Mouse (Mus musculus): ENCODE measurements around the gene Ttll5. TPM values are rescaled to one million over a fixed set of nuclear protein-coding genes. Genes with fewer than 3 reads are reported as not detected.

Gene Ttll5
- polyA plus RNA-seq, 1 experiment from 2014 or later = 15.5 TPM

DNA sequence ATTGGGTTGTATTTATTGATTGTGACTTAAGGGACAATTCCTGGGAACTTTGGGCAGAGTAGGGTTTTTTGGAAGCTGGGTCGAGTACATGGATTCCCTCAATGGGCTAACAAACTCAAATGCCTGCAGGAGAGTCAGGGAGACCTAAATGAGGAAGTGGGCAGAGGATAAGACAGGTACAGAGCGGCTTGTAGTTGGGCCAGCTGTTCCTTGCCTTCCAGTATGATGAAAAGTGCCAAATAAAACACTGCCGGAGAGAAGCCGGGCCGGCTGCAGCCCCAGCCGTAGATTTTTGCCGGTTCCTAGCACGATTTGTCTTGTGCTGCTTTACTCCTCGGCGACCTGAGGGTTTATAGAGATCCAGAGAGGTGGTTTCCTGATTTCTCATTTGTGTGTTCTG is 104.1 kb downstream of the Ttll5 start:
- H3K9ac ChIP-seq (ENCODE audit: low read length) = no peak overlapping the region
- no peaks in the 10 kb centered on the region for H3K9me3 ChIP-seq (replicated peaks; ENCODE audit: control insufficient read depth, low read length)
- no peak overlapping the region for H3K27ac ChIP-seq (ENCODE audit: low read depth, low read length)
- peaks cover 30% of the 10 kb centered on the region for H3K36me3 ChIP-seq (ENCODE audit: control insufficient read depth, insufficient read depth, low read length)
- H3K4me2 ChIP-seq (ENCODE audit: low read length) = no peak overlapping the region
- no peak for DNase-seq (ENCODE audit: low spot score)
- H3K4me3 ChIP-seq (ENCODE audit: low read depth, low read length) = no peak overlapping the region
- H3K4me1 ChIP-seq (ENCODE audit: control insufficient read depth, insufficient read depth, low read length) = no peaks in the 10 kb centered on the region
- H3K27me3 ChIP-seq (replicated peaks; ENCODE audit: control insufficient read depth, insufficient read depth, low read length) = no peaks in the 10 kb centered on the region
- WGBS = 94% methylated on average over 10 of the region's 10 CpGs
- ATAC-seq = no peak

DNA sequence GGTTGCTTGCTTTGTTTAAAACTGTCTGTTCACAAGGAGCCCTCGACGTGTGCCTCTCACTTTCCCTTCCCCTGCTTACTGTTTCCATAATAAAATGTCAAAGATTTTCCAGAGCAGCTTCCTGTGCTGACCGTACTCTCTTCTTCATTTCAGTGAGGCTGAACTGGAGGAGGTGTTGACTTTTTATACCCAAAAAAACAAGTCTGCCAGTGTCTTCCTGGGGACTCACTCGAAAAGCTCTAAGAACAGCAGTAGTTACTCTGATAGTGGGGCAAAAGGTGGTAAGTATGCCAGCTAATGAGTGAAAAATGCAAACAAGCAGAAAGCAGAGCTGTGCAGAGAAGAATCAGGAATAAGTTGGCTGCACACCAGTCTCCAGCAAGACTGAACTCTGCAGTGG is 105.3 kb downstream of the Ttll5 start:
- Histone ChIP-seq H3K4me3 (ENCODE audit: low read depth, low read length) (no peak overlapping the region), H3K27ac (ENCODE audit: low read depth, low read length) (no peak overlapping the region), H3K4me1 (ENCODE audit: control insufficient read depth, insufficient read depth, low read length) (no peaks in the 10 kb centered on the region), H3K9me3 (replicated peaks; ENCODE audit: control insufficient read depth, low read length) (no peaks in the 10 kb centered on the region), H3K36me3 (ENCODE audit: control insufficient read depth, insufficient read depth, low read length) (peaks cover 35% of the 10 kb centered on the region), H3K27me3 (replicated peaks; ENCODE audit: control insufficient read depth, insufficient read depth, low read length) (no peaks in the 10 kb centered on the region), H3K4me2 (ENCODE audit: low read length) (no peak overlapping the region), H3K9ac (ENCODE audit: low read length) (no peak overlapping the region)
- DNase-seq (ENCODE audit: low spot score) (no peak), ATAC-seq (no peak)
- 67% methylated on average over 4 of the region's 4 CpGs for WGBS

DNA sequence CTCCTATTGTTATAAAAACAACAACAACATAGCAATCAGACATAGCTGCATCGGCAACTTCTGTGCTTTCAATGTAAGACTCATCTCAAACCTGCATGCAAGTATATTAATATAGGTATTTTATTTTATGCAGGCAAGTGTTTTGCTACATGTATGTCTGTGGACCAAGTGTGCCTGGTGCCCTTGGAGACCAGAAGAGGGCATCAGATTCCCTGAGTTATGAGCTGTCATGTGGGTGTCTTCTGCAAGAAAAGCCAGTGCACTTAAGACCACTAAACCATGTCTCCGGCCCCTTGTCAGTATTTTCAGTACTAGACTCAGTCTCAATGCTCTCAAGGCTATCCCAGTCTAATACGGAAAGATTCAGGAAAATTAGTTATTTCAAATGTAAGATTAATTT is 106.3 kb downstream of the Ttll5 start:
- no peaks in the 10 kb centered on the region for H3K9me3 ChIP-seq (replicated peaks; ENCODE audit: control insufficient read depth, low read length)
- no peaks in the 10 kb centered on the region for H3K27me3 ChIP-seq (replicated peaks; ENCODE audit: control insufficient read depth, insufficient read depth, low read length)
- no peak overlapping the region for H3K4me3 ChIP-seq (ENCODE audit: low read depth, low read length)
- H3K36me3 ChIP-seq (ENCODE audit: control insufficient read depth, insufficient read depth, low read length) = peaks cover 30% of the 10 kb centered on the region
- H3K4me1 ChIP-seq (ENCODE audit: control insufficient read depth, insufficient read depth, low read length) = no peaks in the 10 kb centered on the region
- no peak overlapping the region for H3K9ac ChIP-seq (ENCODE audit: low read length)
- DNase-seq (ENCODE audit: low spot score) = peak; percentile 6
- 83% methylated on average over 3 of the region's 3 CpGs for WGBS
- H3K4me2 ChIP-seq (ENCODE audit: low read length) = no peak overlapping the region
- no peak for ATAC-seq
- no peak overlapping the region for H3K27ac ChIP-seq (ENCODE audit: low read depth, low read length)

DNA sequence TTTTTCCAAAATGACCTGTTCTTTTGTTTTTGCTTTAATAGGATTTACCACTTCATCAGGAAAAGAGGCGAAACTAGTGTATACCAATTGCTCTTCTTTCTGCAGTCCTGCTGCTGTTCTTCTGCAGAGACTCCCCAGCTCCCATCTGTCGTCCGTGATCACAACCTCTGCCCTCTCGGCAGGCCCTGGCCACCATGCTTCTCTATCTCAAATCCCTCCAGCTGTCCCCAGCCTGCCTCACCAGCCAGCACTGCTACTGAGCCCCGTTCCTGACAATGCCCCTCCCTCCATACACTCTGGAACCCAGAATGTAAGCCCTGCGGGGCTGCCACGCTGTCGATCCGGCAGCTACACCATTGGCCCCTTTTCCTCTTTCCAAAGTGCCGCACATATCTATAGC is 108.8 kb downstream of the Ttll5 start:
- H3K4me3 ChIP-seq (ENCODE audit: low read depth, low read length) = no peak overlapping the region
- no peaks in the 10 kb centered on the region for H3K27me3 ChIP-seq (replicated peaks; ENCODE audit: control insufficient read depth, insufficient read depth, low read length)
- no peak overlapping the region for H3K27ac ChIP-seq (ENCODE audit: low read depth, low read length)
- no peak overlapping the region for H3K9ac ChIP-seq (ENCODE audit: low read length)
- H3K9me3 ChIP-seq (replicated peaks; ENCODE audit: control insufficient read depth, low read length) = no peaks in the 10 kb centered on the region
- no peaks in the 10 kb centered on the region for H3K4me1 ChIP-seq (ENCODE audit: control insufficient read depth, insufficient read depth, low read length)
- WGBS = 83% methylated on average over 10 of the region's 10 CpGs
- no peak overlapping the region for H3K4me2 ChIP-seq (ENCODE audit: low read length)
- DNase-seq (ENCODE audit: low spot score) = no peak
- peaks cover 21% of the 10 kb centered on the region for H3K36me3 ChIP-seq (ENCODE audit: control insufficient read depth, insufficient read depth, low read length)
- no peak for ATAC-seq

DNA sequence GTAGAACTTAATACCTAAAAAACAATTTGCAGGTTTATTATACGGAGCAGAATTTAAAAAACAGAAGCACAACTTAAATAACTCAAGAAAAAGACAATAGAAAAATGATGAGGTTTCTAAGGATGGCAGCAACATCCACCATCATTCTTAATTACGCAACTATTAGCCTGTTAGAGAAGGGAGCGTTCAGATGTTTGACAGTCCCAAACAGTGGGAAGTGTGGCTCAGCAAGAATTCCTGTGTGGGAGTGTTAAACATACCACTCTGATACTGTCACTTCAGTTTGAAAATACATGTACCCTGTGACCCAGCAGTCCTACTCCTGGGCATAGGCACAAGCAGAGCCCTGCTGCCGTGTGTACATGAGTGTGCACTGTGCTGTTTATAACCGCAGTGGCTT is 112.9 kb downstream of the Ttll5 start:
- ATAC-seq (no peak), DNase-seq (ENCODE audit: low spot score) (no peak)
- Histone ChIP-seq H3K9ac (ENCODE audit: low read length) (no peak overlapping the region), H3K27ac (ENCODE audit: low read depth, low read length) (no peak overlapping the region), H3K4me2 (ENCODE audit: low read length) (no peak overlapping the region), H3K27me3 (replicated peaks; ENCODE audit: control insufficient read depth, insufficient read depth, low read length) (no peaks in the 10 kb centered on the region), H3K9me3 (replicated peaks; ENCODE audit: control insufficient read depth, low read length) (no peaks in the 10 kb centered on the region), H3K36me3 (ENCODE audit: control insufficient read depth, insufficient read depth, low read length) (peaks cover 14% of the 10 kb centered on the region), H3K4me3 (ENCODE audit: low read depth, low read length) (no peak overlapping the region), H3K4me1 (ENCODE audit: control insufficient read depth, insufficient read depth, low read length) (no peaks in the 10 kb centered on the region)
- WGBS = 96% methylated on average over 5 of the region's 5 CpGs

DNA sequence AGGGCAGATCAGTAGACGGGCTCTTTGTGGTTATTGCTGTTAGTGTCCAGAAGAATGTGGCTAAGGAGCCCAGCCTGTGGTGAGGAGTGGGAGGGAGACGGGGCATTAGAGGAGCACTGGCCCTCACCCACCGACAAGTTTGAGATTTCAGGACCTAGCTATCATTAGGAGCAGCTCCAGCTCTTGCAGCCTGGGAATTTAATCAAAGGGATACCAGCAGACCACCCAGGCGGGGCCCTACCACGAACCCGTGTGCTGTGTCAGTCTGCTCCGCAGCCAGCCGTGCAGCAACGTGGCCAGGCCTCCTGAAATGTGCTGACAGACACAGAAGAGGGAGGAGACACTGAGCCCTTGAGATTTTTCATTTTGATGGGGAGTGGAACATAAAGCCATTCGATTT is 119.0 kb downstream of the Ttll5 start:
- H3K4me1 ChIP-seq (ENCODE audit: control insufficient read depth, insufficient read depth, low read length) = no peaks in the 10 kb centered on the region
- DNase-seq (ENCODE audit: low spot score) (no peak), ATAC-seq (no peak)
- H3K9ac ChIP-seq (ENCODE audit: low read length) = no peak overlapping the region
- no peaks in the 10 kb centered on the region for H3K9me3 ChIP-seq (replicated peaks; ENCODE audit: control insufficient read depth, low read length)
- WGBS = 62% methylated on average over 10 of the region's 10 CpGs
- H3K4me2 ChIP-seq (ENCODE audit: low read length) = no peak overlapping the region
- H3K36me3 ChIP-seq (ENCODE audit: control insufficient read depth, insufficient read depth, low read length) = no peaks in the 10 kb centered on the region
- no peak overlapping the region for H3K27ac ChIP-seq (ENCODE audit: low read depth, low read length)
- no peaks in the 10 kb centered on the region for H3K27me3 ChIP-seq (replicated peaks; ENCODE audit: control insufficient read depth, insufficient read depth, low read length)
- H3K4me3 ChIP-seq (ENCODE audit: low read depth, low read length) = no peak overlapping the region

DNA sequence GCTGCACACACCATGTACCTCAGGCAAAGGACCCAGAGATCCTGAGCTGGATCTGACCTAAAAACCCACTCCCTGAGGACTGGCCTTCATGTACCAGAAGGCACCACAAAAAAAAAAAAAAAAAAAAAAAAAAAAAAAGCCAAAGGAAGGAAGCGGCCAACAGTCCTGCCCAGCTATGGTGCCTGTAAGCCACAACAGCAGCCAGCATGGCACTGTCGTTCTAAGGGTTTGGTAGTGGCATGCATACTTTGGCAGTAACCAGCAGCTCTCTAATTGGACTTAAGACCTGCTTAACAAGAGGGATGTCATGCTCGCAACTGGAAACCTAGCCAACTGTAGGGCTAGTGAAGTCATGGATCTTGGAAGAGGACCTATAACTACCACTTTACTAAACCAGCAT is 120.0 kb downstream of the Ttll5 start:
- H3K4me2 ChIP-seq (ENCODE audit: low read length) = no peak overlapping the region
- DNase-seq (ENCODE audit: low spot score) = no peak
- H3K9ac ChIP-seq (ENCODE audit: low read length) = no peak overlapping the region
- H3K27ac ChIP-seq (ENCODE audit: low read depth, low read length) = no peak overlapping the region
- ATAC-seq = no peak
- H3K4me1 ChIP-seq (ENCODE audit: control insufficient read depth, insufficient read depth, low read length) = no peaks in the 10 kb centered on the region
- H3K9me3 ChIP-seq (replicated peaks; ENCODE audit: control insufficient read depth, low read length) = no peaks in the 10 kb centered on the region
- H3K36me3 ChIP-seq (ENCODE audit: control insufficient read depth, insufficient read depth, low read length) = no peaks in the 10 kb centered on the region
- WGBS = 89% methylated on average over 3 of the region's 3 CpGs
- no peak overlapping the region for H3K4me3 ChIP-seq (ENCODE audit: low read depth, low read length)
- no peaks in the 10 kb centered on the region for H3K27me3 ChIP-seq (replicated peaks; ENCODE audit: control insufficient read depth, insufficient read depth, low read length)

DNA sequence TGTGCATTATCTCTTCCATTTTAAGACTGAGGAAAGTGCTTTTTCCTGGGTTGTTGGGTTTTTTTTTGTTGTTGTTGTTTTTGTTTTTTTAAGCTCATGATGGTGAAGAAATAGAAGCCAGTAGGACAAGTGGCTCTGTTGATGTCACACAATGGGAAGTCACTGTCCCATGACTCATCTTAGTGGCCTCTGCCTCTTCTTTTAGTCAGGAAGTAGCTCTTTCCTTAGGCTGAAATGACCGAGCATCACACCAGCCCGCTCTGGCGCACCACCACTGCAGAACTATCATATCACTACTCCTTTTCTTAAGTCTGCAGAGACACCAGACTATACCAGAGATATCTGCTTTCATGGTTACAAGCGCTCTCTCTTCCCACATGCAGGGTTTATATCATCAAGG is 122.7 kb downstream of the Ttll5 start:
- no peak for DNase-seq (ENCODE audit: low spot score)
- H3K9me3 ChIP-seq (replicated peaks; ENCODE audit: control insufficient read depth, low read length) = no peaks in the 10 kb centered on the region
- 96% methylated on average over 4 of the region's 4 CpGs for WGBS
- no peaks in the 10 kb centered on the region for H3K4me1 ChIP-seq (ENCODE audit: control insufficient read depth, insufficient read depth, low read length)
- no peak overlapping the region for H3K4me3 ChIP-seq (ENCODE audit: low read depth, low read length)
- H3K27me3 ChIP-seq (replicated peaks; ENCODE audit: control insufficient read depth, insufficient read depth, low read length) = no peaks in the 10 kb centered on the region
- no peak overlapping the region for H3K4me2 ChIP-seq (ENCODE audit: low read length)
- H3K27ac ChIP-seq (ENCODE audit: low read depth, low read length) = no peak overlapping the region
- no peaks in the 10 kb centered on the region for H3K36me3 ChIP-seq (ENCODE audit: control insufficient read depth, insufficient read depth, low read length)
- no peak for ATAC-seq
- no peak overlapping the region for H3K9ac ChIP-seq (ENCODE audit: low read length)

DNA sequence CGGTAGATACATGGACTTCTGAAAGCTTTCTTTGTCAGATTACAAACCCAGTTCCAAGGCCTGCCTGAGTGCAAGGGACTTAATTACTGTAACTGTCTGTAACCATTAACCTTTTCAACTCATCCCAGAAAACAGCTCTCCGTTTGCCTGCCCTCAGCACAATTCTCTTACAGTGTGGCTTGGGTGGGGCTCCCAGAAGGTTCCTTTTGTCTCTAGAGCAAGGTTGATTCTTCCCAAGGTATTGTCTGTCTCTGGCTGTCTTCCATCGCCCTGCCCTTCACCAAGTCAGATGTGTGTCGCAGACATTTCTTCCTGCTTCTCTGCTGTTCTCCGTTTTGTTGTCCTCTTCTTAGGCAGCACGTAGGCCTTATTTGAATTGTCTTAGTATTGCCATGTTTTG is 125.2 kb downstream of the Ttll5 start:
- Histone ChIP-seq H3K4me1 (ENCODE audit: control insufficient read depth, insufficient read depth, low read length) (no peaks in the 10 kb centered on the region), H3K27ac (ENCODE audit: low read depth, low read length) (no peak overlapping the region), H3K4me2 (ENCODE audit: low read length) (no peak overlapping the region), H3K9me3 (replicated peaks; ENCODE audit: control insufficient read depth, low read length) (no peaks in the 10 kb centered on the region), H3K27me3 (replicated peaks; ENCODE audit: control insufficient read depth, insufficient read depth, low read length) (no peaks in the 10 kb centered on the region), H3K9ac (ENCODE audit: low read length) (no peak overlapping the region), H3K4me3 (ENCODE audit: low read depth, low read length) (no peak overlapping the region), H3K36me3 (ENCODE audit: control insufficient read depth, insufficient read depth, low read length) (0 out of 2 replicates have a peak, but pooled peaks cover 2% of the 10 kb centered on the region)
- no peak for DNase-seq (ENCODE audit: low spot score)
- WGBS = 83% methylated on average over 6 of the region's 6 CpGs
- ATAC-seq = no peak
